Mouse (Mus musculus) embryonic stem cell, embryonic (primary cell): ENCODE measurements around the gene Unc79.

Source experiments
- CTCF ChIA-PET, 4 experiments: fragments of 300-600 bp in 2 of 4; fragments of 350-600 bp in 2 of 4; sonication (Branson Sonifier 250); formaldehyde crosslinking; loops; one replicate each; lab custom pipeline; 2022; ENCODE audit warnings: inconsistent platforms in 2 of 4; lab: Charles Lee
- POLR2A ChIA-PET, 4 experiments: fragments of 300-600 bp in 2 of 4; fragments of 350-600 bp in 2 of 4; sonication (Branson Sonifier 250); formaldehyde crosslinking; loops; one replicate each; lab custom pipeline; 2022; ENCODE audit warnings: antibody characterized with exemption in 4 of 4, inconsistent platforms in 1 of 4; lab: Charles Lee

Gene Unc79

GRCm38 (mm10) chr12:103213591-103213990, 264.9 kb downstream of the Unc79 start:
- ChIA-PET POLR2A (interaction anchor here in 1 of 4 experiments (0.7 kb wide), 1 partner anchor 172 kb away, joined by 4 read pairs; no protein-coding TSS in a partner anchor), CTCF (no interaction called here)

- ChIA-PET CTCF (no interaction called here), POLR2A (interaction anchor here in 2 of 4 experiments (0.6 to 0.7 kb wide), 2 partner anchors 128 to 172 kb away, joined by 4 read pairs; no protein-coding TSS in a partner anchor)
Measured at GRCm38 (mm10) chr12:103214270-103214669, 265.6 kb downstream of the Unc79 start.

- CTCF ChIA-PET: interaction anchor here in 1 of 4 experiments (0.6 kb wide), 1 partner anchor 457 kb away, joined by 3 read pairs; the partner anchor contains the start of genes Gm28051 and Gon7
- POLR2A ChIA-PET: interaction anchor here in 1 of 4 experiments (0.6 kb wide), 1 partner anchor 127 kb away, joined by 4 read pairs; no protein-coding TSS in a partner anchor
Measured at GRCm38 (mm10) chr12:103214797-103215196, 266.1 kb downstream of the Unc79 start.

- ChIA-PET CTCF (no interaction called here), POLR2A (interaction anchor here in 1 of 4 experiments (1.0 kb wide), 1 partner anchor 102 kb away, joined by 3 read pairs; no protein-coding TSS in a partner anchor)
Measured at GRCm38 (mm10) chr12:103215877-103216610, 267.4 kb downstream of the Unc79 start.

- ChIA-PET POLR2A (no interaction called here), CTCF (no interaction called here)
Measured at GRCm38 (mm10) chr12:103223671-103224070, 275.0 kb downstream of the Unc79 start.

GRCm38 (mm10) chr12:103226121-103226520, 277.5 kb downstream of the Unc79 start:
- CTCF ChIA-PET: no interaction called here
- POLR2A ChIA-PET: interaction anchor here in 1 of 4 experiments (1.4 kb wide), 1 partner anchor 9 kb away, joined by 3 read pairs; no protein-coding TSS in a partner anchor

GRCm38 (mm10) chr12:103229058-103229457, 280.4 kb downstream of the Unc79 start:
- ChIA-PET CTCF (interaction anchor here in 2 of 4 experiments (0.6 to 1.0 kb wide), 2 partner anchors 77 to 139 kb away, joined by 3 to 6 read pairs; no protein-coding TSS in a partner anchor), POLR2A (interaction anchor here in 2 of 4 experiments (0.6 to 1.4 kb wide), 3 partner anchors 13 to 173 kb away, joined by 3 to 5 read pairs (median 4); partner anchors contain the start of gene Prima1 (in 1 of the 2))
